Mouse (Mus musculus): Measurements from ENCODE around the gene Snx29. TPM values are rescaled to one million over a fixed set of nuclear protein-coding genes. Genes with fewer than 3 reads are reported as not detected.

The Snx29 gene
- total RNA-seq, 2 experiments from 2014 or later: 25.0 to 31.5 TPM

- no peak for DNase-seq (ENCODE audit: extremely low spot score in 1 of 2, low spot score in 1 of 2)
These were observed 473.2 kb downstream of the Snx29 start for GRCm38 (mm10) chr16:11795758-11796460.

DNA sequence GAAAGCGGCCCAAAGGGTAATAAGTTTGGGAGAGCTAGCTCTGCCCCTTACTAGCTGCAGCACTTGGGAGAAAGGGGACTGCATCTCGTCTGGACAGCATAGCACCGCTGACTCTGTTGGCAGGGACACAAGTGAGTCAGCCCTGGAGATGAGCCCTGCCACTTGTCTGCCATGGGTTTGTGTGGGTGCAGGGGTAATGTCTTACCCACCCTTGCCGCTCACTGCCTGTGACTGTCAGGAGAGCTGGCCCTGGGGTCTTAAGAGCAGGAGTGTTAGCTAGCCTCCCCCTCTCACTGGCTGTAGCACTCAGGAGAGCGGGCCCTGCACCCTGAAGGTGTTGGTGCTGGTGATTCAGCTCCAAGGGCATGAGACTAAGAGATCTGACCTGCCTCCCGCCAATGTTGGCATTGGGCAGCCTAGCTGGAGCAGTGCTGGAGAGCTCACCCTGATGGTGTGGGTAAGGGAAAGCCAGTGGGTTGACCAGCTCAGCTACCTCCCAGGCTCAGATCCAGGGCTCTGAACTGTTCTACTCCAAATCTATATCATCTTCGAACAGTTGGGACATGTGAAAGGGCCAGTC, 479.3 kb downstream of the Snx29 start:
- DNase-seq (ENCODE audit: extremely low spot score in 1 of 2, low spot score in 1 of 2): no peak

Other genes starting within 250 kb of the Snx29 start
- gene Txndc11, start 188.3 kb upstream of the Snx29 start, total RNA-seq (2021): 10 to 100 TPM; 27.3 to 31.5 TPM
- gene Zc3h7a, start 146.5 kb upstream of the Snx29 start, total RNA-seq (2021): 10 to 100 TPM; 58.0 to 80.6 TPM
- 10 to 100 TPM; 54.1 to 55.0 TPM for gene Rsl1d1, start 119.6 kb upstream of the Snx29 start, total RNA-seq (2021)
- gene Gspt1, start 68.6 kb upstream of the Snx29 start, total RNA-seq (2021): 10 to 100 TPM; 84.3 to 89.9 TPM
- gene Tnfrsf17, start 9.1 kb upstream of the Snx29 start, total RNA-seq (2021): not detected